Mouse (Mus musculus): ENCODE measurements around the gene Zfp108. TPM values are rescaled to one million over a fixed set of nuclear protein-coding genes. Genes with fewer than 3 reads are reported as not detected.
"Not testable (repeated sequence)": the region's sequence is repeated elsewhere in the genome, so short reads cannot be mapped to it uniquely, and the experiment has no call there.

Gene Zfp108
- total and polyA plus RNA-seq, 2 experiments from 2014 or later: 3.0 to 7.5 TPM

DNA sequence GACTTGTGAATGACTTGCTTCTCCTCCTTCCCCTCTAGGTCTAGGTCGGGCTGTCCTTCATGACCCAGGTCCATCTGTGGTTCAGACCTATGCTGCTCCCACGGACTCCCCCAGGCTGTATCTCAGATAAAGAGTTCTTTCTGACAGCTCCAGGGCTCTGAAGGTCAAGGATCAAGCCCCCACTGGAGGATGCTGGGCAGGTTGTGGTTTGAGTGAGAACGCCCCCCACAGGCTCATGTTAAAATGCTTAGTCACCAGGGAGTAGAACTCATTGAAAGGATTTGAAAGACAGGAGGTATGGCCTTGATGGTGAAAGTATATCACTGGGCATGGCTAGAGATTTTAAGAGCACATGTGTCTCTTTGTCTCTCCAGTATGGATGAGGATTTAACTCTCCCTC is 14.7 kb downstream of the Zfp108 start:
- DNase-seq (ENCODE audit: low spot score) (no peak), ATAC-seq (no peak)
- H3K36me3 ChIP-seq (ENCODE audit: insufficient read depth, low read length): peaks cover 1% of the 10 kb centered on the region; the same call in 1 of the 2 replicates
- H3K9me3 ChIP-seq (ENCODE audit: low read length): no peaks in the 10 kb centered on the region
- peak overlapping the region; percentile 68 for H3K4me2 ChIP-seq (ENCODE audit: low read depth, low read length)
- H3K27ac ChIP-seq: no peak overlapping the region
- no peaks in the 10 kb centered on the region for H3K27me3 ChIP-seq (ENCODE audit: insufficient read depth, low read length)
- no peak for TF ChIP-seq CTCF (IDR thresholded peaks at IDR 0.05; ENCODE audit: low read depth)
- 83% methylated on average over 3 of the region's 3 CpGs for WGBS
- H3K9ac ChIP-seq (replicated peaks; ENCODE audit: low read length): no peak overlapping the region
- no peak overlapping the region for H3K4me3 ChIP-seq (ENCODE audit: low read length)
- H3K4me1 ChIP-seq (ENCODE audit: insufficient read depth, low read length): 0 out of 2 replicates have a peak, but pooled peaks cover 3% of the 10 kb centered on the region

DNA sequence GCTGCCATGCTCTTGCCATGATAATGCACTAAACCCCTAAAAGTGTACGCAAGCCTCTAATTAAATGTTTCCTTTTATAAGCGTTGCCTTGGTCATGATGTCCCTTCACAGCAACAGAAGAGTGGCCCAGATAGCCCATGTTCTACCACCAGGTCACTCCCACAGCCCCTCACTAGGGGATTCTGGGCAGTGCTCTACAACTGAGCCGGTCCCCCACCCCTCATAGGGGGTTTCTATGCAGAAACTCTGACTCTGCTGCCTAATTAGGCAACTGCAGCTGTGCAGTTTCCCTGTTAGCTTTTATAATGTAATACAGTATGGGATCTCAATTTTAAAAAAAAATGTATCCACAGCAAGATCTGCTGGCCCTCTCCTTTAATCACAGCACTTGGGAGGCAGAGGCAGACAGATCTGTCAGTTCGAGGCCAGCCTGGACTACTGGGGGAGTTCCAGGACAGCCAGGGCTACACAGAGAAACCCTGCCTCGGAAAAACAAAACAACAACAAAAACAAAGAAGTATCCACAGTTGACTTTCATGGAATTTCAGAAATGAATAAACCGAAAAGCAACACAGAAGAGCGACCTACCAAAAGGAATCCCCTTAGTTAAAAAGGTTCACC is 15.2 kb downstream of the Zfp108 start:
- no peaks in the 10 kb centered on the region for H3K27me3 ChIP-seq (ENCODE audit: insufficient read depth, low read length)
- no peak for DNase-seq (ENCODE audit: low spot score)
- TF ChIP-seq CTCF (IDR thresholded peaks at IDR 0.05; ENCODE audit: low read depth): no peak
- H3K9ac ChIP-seq (replicated peaks; ENCODE audit: low read length): peak overlapping the region; percentile 54
- 36% methylated on average over 7 of the region's 7 CpGs for WGBS
- H3K4me3 ChIP-seq (ENCODE audit: low read length): peak overlapping the region; percentile 48
- H3K36me3 ChIP-seq (ENCODE audit: insufficient read depth, low read length): peaks cover 5% of the 10 kb centered on the region
- H3K4me2 ChIP-seq (ENCODE audit: low read depth, low read length): peak overlapping the region; percentile 68
- 0 out of 2 replicates have a peak, but pooled peaks cover 3% of the 10 kb centered on the region for H3K4me1 ChIP-seq (ENCODE audit: insufficient read depth, low read length)
- peak; percentile 74 for ATAC-seq
- H3K27ac ChIP-seq: 0 out of 2 replicates have a peak overlapping the region, but pooled peaks have one; percentile 42
- no peaks in the 10 kb centered on the region for H3K9me3 ChIP-seq (ENCODE audit: low read length)

DNA sequence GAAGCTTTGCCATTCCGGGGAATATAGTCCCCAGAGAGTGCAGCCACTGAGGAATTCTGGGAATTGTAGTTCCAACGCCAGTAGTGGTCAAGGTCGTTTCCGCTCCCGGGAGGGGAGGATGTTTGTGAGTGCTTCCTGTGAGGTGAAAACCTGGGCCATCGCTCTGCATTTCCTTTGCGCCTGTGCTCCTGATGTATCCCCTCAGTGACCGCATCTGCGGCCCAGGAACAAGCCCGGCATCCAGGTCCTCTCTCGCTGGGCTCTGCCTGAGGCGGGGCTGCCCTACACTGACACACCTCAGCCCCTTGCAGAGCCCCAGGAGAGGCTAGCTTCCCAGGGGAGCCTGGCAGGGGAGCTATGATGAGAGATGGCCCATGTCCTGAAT is 15.7 kb downstream of the Zfp108 start, which contains the start of gene Zfp93:
Gene Zfp93, plus strand, starts transcription at position 133 of the 385 bp plus-strand sequence.
- Histone ChIP-seq H3K4me2 (ENCODE audit: low read depth, low read length) (peak within 1 kb of the TSS; percentile 68), H3K36me3 (ENCODE audit: insufficient read depth, low read length) (peaks cover 10% of the 10 kb centered on the region), H3K4me1 (ENCODE audit: insufficient read depth, low read length) (0 out of 2 replicates have a peak, but pooled peaks cover 3% of the 10 kb centered on the region), H3K27ac (peak within 1 kb of the TSS; percentile 42), H3K27me3 (ENCODE audit: insufficient read depth, low read length) (no peaks in the 10 kb centered on the region), H3K9me3 (ENCODE audit: low read length) (no peaks in the 10 kb centered on the region), H3K9ac (replicated peaks; ENCODE audit: low read length) (peak within 1 kb of the TSS; percentile 54), H3K4me3 (ENCODE audit: low read length) (peak within 1 kb of the TSS; percentile 48)
- ATAC-seq: peak; percentile 95
- WGBS: 2% methylated on average over 12 of the region's 12 CpGs
- DNase-seq (ENCODE audit: low spot score): peak; percentile 95
- no peak for TF ChIP-seq CTCF (IDR thresholded peaks at IDR 0.05; ENCODE audit: low read depth)

DNA sequence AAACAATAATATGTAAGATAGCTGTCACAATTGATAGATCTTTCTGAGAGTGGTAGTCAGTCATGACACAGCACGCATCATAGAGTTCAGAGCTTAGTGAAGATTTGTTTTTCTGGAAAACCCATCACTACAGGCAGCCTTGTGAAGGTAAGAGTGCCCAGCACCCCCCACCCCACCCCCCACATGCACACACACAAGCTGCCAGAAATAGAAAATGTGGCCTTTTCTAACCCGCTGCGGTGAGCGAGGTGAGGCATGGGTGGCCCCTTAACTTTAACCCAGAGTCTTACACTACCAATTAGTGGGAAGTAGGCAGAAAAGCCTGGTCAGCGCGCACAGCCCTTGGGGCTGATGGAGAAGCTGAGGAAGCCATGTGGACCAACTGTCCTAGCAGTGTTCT is 16.6 kb downstream of the Zfp108 start:
- Histone ChIP-seq H3K9me3 (ENCODE audit: low read length) (no peaks in the 10 kb centered on the region), H3K36me3 (ENCODE audit: insufficient read depth, low read length) (peaks cover 10% of the 10 kb centered on the region), H3K9ac (replicated peaks; ENCODE audit: low read length) (no peak overlapping the region), H3K4me1 (ENCODE audit: insufficient read depth, low read length) (0 out of 2 replicates have a peak, but pooled peaks cover 3% of the 10 kb centered on the region), H3K4me2 (ENCODE audit: low read depth, low read length) (peak overlapping the region; percentile 68; the same call in 1 of the 2 replicates), H3K4me3 (ENCODE audit: low read length) (no peak overlapping the region), H3K27me3 (ENCODE audit: insufficient read depth, low read length) (no peaks in the 10 kb centered on the region), H3K27ac (no peak overlapping the region)
- TF ChIP-seq CTCF (IDR thresholded peaks at IDR 0.05; ENCODE audit: low read depth): no peak
- ATAC-seq: no peak
- 97% methylated on average over 6 of the region's 6 CpGs for WGBS
- no peak for DNase-seq (ENCODE audit: low spot score)

DNA sequence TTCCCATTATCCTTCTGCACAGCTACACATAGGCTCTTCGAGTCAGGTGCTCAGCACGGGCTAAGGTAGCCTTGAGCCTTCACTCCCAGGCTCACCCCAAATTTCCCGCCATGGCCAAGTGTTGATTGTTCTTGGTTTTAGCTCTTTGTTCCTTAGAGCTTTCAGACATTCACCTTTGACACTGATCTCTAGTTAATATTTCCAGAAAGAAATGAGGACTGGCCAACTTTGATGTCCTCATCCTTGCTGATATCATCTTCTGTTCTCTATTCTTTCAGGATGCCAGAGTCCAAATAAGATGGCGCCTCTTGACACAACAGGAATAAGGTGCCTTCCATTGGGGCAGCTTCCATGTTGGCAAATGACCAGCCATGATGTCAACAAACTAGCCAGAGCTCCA is 19.9 kb downstream of the Zfp108 start:
- Histone ChIP-seq H3K27me3 (ENCODE audit: insufficient read depth, low read length) (no peaks in the 10 kb centered on the region), H3K36me3 (ENCODE audit: insufficient read depth, low read length) (peaks cover 10% of the 10 kb centered on the region), H3K4me3 (ENCODE audit: low read length) (no peak overlapping the region), H3K9ac (replicated peaks; ENCODE audit: low read length) (no peak overlapping the region), H3K9me3 (ENCODE audit: low read length) (no peaks in the 10 kb centered on the region), H3K4me2 (ENCODE audit: low read depth, low read length) (no peak overlapping the region), H3K4me1 (ENCODE audit: insufficient read depth, low read length) (0 out of 2 replicates have a peak, but pooled peaks cover 3% of the 10 kb centered on the region), H3K27ac (no peak overlapping the region)
- no peak for TF ChIP-seq CTCF (IDR thresholded peaks at IDR 0.05; ENCODE audit: low read depth)
- ATAC-seq (no peak), DNase-seq (ENCODE audit: low spot score) (no peak)
- WGBS: 94% methylated on average over 4 of the region's 4 CpGs

DNA sequence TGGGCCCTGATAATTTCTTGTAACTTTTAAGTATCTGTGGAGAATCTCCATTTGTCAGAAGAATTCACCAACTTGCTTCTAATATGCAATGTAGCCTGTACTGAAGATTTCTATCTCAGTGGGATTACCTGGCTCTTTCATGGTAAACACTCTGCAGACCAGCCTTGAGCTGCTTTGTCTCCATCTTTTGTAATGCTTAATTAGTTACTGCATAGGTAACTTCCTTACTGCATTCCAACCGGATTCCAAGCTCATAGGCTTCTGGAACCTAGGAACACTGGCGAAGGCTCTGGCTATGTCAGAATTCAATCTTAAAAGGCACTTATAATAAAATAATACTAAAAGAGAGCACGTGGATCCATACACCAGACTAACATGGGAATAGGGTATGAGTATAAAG is 24.2 kb downstream of the Zfp108 start:
- not testable (repeated sequence) for ATAC-seq; H3K4me1 ChIP-seq (ENCODE audit: insufficient read depth, low read length); H3K9ac ChIP-seq (replicated peaks; ENCODE audit: low read length); H3K27ac ChIP-seq; H3K4me2 ChIP-seq (ENCODE audit: low read depth, low read length); H3K4me3 ChIP-seq (ENCODE audit: low read length); H3K27me3 ChIP-seq (ENCODE audit: insufficient read depth, low read length); DNase-seq (ENCODE audit: low spot score); H3K9me3 ChIP-seq (ENCODE audit: low read length); H3K36me3 ChIP-seq (ENCODE audit: insufficient read depth, low read length)
- WGBS: 85% methylated on average over 3 of the region's 3 CpGs
